Mouse (Mus musculus): Measurements from ENCODE around the gene Wdr89.

Gene Wdr89

DNA sequence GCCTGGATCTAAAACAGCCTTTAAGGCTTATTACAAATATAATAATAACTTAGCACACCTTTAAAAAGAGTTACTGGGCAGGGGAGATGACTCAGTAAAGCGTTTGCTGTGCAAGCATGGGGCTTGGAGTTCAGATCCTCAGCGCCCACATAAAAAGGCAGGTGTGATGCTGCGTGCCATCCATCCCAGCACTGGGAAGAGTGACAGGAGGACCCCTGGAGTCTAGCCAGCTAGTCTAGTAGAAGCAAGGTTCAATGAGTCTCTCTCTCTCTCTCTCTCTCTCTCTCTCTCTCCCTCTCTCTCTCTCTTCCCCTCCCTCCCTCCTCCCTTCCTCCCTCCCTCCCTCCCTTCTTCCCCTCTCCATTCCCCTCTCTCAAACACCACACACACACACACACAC is 53.8 kb downstream of the Wdr89 start:
- no peak for DNase-seq (ENCODE audit: low spot score)

DNA sequence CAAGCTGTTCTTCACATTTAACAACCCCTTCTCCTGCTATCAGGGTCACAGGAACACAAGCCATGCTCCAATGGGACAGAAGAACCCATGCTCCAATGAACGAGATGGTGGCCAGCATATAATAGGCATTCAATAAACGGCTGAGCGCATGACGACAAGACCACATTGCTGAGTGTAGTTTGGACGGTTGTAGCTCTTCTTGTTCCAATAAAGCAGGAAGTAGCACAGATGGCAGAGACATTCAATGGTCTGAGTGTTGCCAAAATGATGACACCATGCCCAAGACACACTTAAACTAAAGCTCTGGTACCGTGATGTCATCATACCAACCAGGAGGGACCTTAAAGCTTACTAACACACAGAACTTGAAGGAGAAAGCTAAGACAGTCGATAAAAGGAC is 56.6 kb downstream of the Wdr89 start:
- DNase-seq (ENCODE audit: low spot score) = no peak

DNA sequence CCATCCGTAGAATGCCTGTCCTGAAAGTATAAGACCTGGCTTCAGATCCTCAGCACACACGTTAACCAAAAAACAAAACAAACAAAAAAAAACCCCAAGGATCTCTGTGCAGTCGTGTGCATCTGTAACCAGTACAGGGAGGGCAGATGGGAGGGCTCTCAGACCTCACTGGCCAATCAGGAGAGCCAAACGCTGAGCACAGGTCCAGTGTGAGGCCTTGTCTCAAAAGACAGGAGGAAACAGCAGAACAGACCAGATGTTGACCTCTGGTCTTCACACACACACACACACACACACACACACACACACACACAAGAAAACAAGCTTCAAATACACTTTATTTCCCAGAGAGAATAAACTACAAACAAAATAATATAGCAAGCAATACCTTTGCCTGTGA is 69.8 kb downstream of the Wdr89 start:
- peak; percentile 77 for DNase-seq (ENCODE audit: low spot score)

DNA sequence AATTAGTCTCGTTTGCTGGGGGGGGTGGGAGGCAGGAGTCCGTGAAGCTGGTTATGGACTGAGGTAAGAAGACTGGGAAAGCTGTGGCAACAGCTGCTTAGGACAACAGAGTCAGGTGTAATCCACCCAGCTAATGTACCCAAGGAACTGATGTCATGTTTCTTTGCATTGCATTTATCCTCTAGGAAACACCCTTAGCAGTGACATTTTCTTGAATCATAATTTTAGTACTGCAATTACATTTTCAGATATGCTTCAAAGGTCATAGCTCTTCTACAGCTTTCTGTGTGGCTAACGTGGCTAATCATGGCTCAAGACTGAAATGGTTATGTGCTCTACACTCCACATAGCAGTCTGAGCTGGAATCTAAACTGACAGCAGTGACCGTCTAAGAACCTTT is 70.3 kb downstream of the Wdr89 start:
- DNase-seq (ENCODE audit: low spot score) = no peak

DNA sequence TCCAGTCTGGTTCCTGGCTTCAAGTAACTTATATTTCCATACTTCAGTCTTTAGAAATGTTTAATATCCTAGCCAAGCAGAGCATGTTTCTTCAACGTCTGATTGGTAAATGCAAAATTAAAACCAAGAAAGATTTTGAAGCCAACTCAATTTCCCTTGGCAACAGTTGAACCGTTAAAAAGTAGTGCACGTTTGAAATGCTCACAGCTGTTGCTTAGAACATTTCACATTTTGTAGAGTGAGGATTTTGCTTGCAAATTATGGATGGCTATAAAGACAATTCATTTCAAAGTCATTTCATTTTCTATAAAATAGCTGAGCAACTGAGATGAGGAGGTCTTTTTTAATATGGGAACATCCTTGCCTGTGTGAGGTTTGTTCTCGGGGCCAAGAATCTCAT is 71.6 kb downstream of the Wdr89 start:
- no peak for DNase-seq (ENCODE audit: low spot score)

GRCm38 (mm10) chr12:75596154-75597002 is 73.0 kb downstream of the Wdr89 start, which contains the start of gene Ppp2r5e:
Ppp2r5e (minus strand) TSS chr12:75596245.
- peak; percentile 98 for DNase-seq (ENCODE audit: low spot score)

DNA sequence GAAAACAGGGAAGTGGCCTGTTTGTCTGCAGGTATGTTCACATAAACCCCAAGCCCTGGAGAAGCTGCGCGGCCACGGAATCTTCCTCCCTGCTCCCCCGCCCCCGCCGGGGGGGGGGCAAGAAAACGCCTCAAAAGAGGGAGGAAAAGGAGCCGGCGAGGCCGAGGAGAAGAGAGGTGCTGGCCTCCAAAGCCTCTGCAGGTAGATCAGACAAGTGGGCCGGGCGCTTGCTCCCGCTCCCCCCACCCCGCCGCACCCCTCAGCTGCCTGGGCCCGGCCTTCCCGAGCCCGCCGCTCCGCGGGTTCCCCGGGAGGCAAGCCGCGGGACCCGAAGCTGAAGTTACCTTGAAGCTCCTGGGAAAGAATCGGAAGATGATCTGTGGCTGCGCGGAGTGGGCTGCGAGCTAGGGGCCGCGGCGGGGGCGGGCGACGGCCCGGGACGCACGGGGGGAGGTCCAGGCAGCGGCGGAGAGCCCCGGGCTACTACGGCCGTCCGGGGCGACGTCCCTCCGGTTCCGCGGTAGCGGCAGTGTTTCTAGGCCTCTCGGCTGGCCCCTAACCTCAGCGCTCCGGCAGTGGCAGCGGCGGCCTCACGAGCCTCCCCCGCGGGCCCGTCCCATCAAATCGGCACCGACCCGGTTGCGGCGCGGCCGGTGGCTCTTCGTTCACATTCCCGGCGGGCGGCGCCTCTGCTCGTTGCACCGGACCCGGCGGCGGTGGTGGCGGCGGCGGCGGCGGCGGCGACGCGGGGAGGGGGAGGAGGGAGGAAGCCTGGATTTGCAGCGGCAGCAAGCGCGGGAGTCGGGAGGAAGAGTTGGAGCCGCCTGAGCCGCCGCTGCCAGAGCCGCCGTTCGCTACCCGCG is 73.8 kb downstream of the Wdr89 start:
- DNase-seq (ENCODE audit: low spot score) = peak; percentile 28

DNA sequence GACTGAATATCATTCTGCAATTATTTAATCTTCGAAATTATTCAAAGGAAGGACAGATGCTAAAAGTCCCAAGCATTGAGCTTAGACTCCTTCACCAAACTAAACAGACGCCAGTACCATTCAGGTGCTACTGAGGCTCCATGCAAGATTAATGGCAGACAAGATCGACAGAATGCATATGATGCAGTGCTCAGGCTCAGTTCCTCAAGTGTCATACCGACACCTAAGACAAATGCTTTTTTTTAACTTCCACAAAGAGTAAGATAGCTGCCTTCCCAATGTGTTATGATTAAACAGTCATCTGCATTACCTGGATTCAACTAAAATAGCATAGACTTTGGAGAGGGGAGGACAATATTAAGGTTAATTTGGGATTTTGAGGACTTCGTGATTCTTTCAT is 74.9 kb downstream of the Wdr89 start:
- no peak for DNase-seq (ENCODE audit: low spot score)

- DNase-seq (ENCODE audit: low spot score) = no peak
Observed at GRCm38 (mm10) chr12:75593817-75594216, 75.5 kb downstream of the Wdr89 start.

DNA sequence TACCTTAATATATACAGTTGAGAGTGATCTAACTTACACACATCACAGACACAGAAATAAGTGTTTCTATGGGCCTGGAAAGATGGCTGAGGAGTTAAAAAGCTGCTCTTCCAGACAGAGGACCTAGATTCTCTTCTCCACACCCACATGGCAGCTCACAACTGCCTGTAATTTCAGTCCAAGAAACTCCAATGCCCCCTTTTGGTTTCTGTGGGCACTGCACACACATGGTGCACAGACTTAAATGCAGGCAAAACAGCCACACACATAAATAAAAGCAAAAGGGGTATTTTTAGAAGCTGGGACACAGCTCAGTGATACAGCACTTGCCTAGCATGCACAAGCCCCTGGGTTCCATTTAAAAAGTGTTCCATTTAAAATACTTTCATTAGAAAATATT is 81.8 kb downstream of the Wdr89 start:
- no peak for DNase-seq (ENCODE audit: low spot score)

DNA sequence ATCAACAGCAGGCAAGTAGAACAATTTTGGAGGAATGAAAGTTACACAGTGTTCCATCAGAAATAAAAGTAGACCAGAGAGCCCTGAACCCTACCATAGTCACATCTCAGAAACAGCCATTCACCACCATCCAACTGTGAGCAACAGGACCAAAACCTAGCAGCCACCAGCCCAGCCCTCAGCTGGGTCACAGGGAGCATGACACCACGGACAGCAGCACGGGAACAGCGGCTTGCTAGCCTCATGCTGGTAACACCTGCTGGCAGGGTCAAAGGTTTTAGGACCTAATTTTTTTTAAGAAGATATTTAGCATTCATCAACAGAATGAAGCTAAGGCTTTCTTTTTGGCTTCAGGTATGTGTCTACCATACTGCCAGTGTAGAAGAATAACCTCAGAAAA is 85.6 kb downstream of the Wdr89 start:
- no peak for DNase-seq (ENCODE audit: low spot score)

Measured in embryo, embryonic 10 days (tissue).